ENCODE assay signal across 8 mouse cellular contexts in the genomic region with DNA sequence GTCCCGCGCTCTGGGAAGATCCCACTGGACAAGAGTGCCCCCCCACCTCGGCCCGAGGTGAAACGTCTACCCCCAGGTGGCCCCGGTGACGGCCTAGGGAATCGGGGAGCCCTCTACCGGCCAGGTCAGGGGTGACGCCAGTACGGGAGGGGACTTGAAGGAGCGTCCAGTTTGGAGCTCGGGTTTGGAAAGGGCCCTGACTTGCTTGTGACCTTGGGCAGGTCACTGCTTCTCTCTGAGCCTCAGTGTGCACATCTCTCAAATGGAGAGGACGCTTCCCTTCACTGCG. TPM values are rescaled to one million over a fixed set of nuclear protein-coding genes. Genes with fewer than 3 reads are reported as not detected.
A peak's percentile ranks its signal among the peaks of the same experiment; 100 is the strongest.
DNase-seq lines count a peak whose midpoint lies in the region; ATAC-seq and TF ChIP-seq lines count a peak whose summit lies in the region.

No protein-coding gene starts in this region.

- ATAC-seq in embryonic facial prominence, embryonic 13.5 days (ENCODE audit: insufficient number of reproducible peaks, insufficient read depth, low FRiP score, low TSS enrichment, low read depth): no peak
- no peak; the same call in 1 of the 2 replicates for ATAC-seq in intestine, postnatal 0 days

- TF ChIP-seq CTCF in gastrocnemius, adult 2 months (IDR thresholded peaks at IDR 0.05): peak; percentile 38; the same call in 1 of the 2 replicates
- TF ChIP-seq CTCF in intestine, postnatal 0 days (IDR thresholded peaks at IDR 0.05; ENCODE audit: low read depth): peak; percentile 67

- peak overlapping the region; percentile 98 for H3K4me2 ChIP-seq in embryonic facial prominence, embryonic 13.5 days
- H3K4me2 ChIP-seq in intestine, postnatal 0 days (replicated peaks; ENCODE audit: low read depth): peak overlapping the region; percentile 97

- no peaks in the 10 kb centered on the region for H3K36me3 ChIP-seq in ES-E14 (ENCODE audit: control insufficient read depth, insufficient read depth, low read length, poor library complexity, severe bottlenecking)
- no peaks in the 10 kb centered on the region for H3K36me3 ChIP-seq in embryonic facial prominence, embryonic 13.5 days
- no peaks in the 10 kb centered on the region for H3K36me3 ChIP-seq in intestine, postnatal 0 days (ENCODE audit: control insufficient read depth, insufficient read depth)

- intact Hi-C loops in gastrocnemius, adult 2 months (cut with DNase I): no loop called here

- H3K4me3 ChIP-seq in gastrocnemius, adult 2 months: peak overlapping the region; percentile 64
- H3K4me3 ChIP-seq in ES-E14 (ENCODE audit: insufficient read depth in 1 of 2, low read depth in 1 of 2, low read length in 2 of 2, poor library complexity in 1 of 2, severe bottlenecking in 1 of 2): peak overlapping the region; percentile 64 to 82
- H3K4me3 ChIP-seq in embryonic facial prominence, embryonic 13.5 days: peak overlapping the region; percentile 58
- peak overlapping the region; percentile 52 for H3K4me3 ChIP-seq in intestine, postnatal 0 days (ENCODE audit: low read depth, low read length)

- peaks cover 0 to 4% of the 10 kb centered on the region in 2 experiments; a peak in 2 of 4 replicates for H3K4me1 ChIP-seq in ES-E14 (ENCODE audit: control insufficient read depth in 2 of 2, insufficient read depth in 2 of 2, low read length in 2 of 2, poor library complexity in 1 of 2)
- peaks cover 12% of the 10 kb centered on the region for H3K4me1 ChIP-seq in embryonic facial prominence, embryonic 13.5 days
- H3K4me1 ChIP-seq in intestine, postnatal 0 days (replicated peaks; ENCODE audit: control insufficient read depth, insufficient read depth, low read length): no peaks in the 10 kb centered on the region; the same call in 1 of the 2 replicates

- H3K9ac ChIP-seq in ES-E14 (ENCODE audit: insufficient read depth, low read depth, low read length, poor library complexity, severe bottlenecking): peak overlapping the region; percentile 62; the same call in 1 of the 2 replicates
- H3K9ac ChIP-seq in embryonic facial prominence, embryonic 13.5 days: peak overlapping the region; percentile 73
- peak overlapping the region; percentile 51; the same call in 1 of the 2 replicates for H3K9ac ChIP-seq in intestine, postnatal 0 days (ENCODE audit: low read depth, low read length)

- no peak overlapping the region for H3K27ac ChIP-seq in gastrocnemius, adult 2 months
- H3K27ac ChIP-seq in ES-E14 (ENCODE audit: insufficient read depth, low read depth, low read length, poor library complexity, severe bottlenecking): no peak overlapping the region
- no peak overlapping the region for H3K27ac ChIP-seq in embryonic facial prominence, embryonic 13.5 days
- H3K27ac ChIP-seq in intestine, postnatal 0 days (ENCODE audit: low read depth, low read length): no peak overlapping the region

- H3K27me3 ChIP-seq in embryonic facial prominence, embryonic 13.5 days: peaks cover 61% of the 10 kb centered on the region
- peaks cover 8% of the 10 kb centered on the region; the same call in 1 of the 2 replicates for H3K27me3 ChIP-seq in intestine, postnatal 0 days (replicated peaks; ENCODE audit: control insufficient read depth, insufficient read depth, low read length)

- in situ Hi-C loops in ES-E14 (cut with MboI; ENCODE audit: low sequenced_read_pairs in 2 of 2, unreplicated experiment in 2 of 2): no loop called here

- DNase-seq in gastrocnemius, adult 2 months: peak; percentile 33
- no peak for DNase-seq in gastrocnemius, postnatal 25 days
- DNase-seq in ES-E14 (ENCODE audit: low read depth, low spot score): no peak
- DNase-seq in lung, postnatal 10 days: peak; percentile 40
- DNase-seq in thymus, postnatal 25 days: peak; percentile 27
- DNase-seq in Muller cell, postnatal 12 days (ENCODE audit: inconsistent ontology term): no peak

- H3K9me3 ChIP-seq in ES-E14 (ENCODE audit: control insufficient read depth, insufficient read depth, low read depth, low read length): no peaks in the 10 kb centered on the region
- H3K9me3 ChIP-seq in embryonic facial prominence, embryonic 13.5 days: no peaks in the 10 kb centered on the region
- no peaks in the 10 kb centered on the region for H3K9me3 ChIP-seq in intestine, postnatal 0 days (ENCODE audit: control insufficient read depth)

- WGBS in embryonic facial prominence, embryonic 13.5 days: 3% methylated on average over 15 of the region's 15 CpGs
- 4% methylated on average over 15 of the region's 15 CpGs for WGBS in intestine, postnatal 0 days

TF ChIP-seq in ES-E14, 5 proteins besides CTCF, POLR2A, EP300 and RAD21:
- TF ChIP-seq ZC3H11A (IDR thresholded peaks at IDR 0.05; ENCODE audit: borderline replicate concordance, low read depth, low read length) (no peak), ZNF384 (IDR thresholded peaks at IDR 0.05; ENCODE audit: low read depth, low read length) (no peak), CHD2 (IDR thresholded peaks at IDR 0.05; ENCODE audit: low read depth, low read length) (no peak), HCFC1 (IDR thresholded peaks at IDR 0.05; ENCODE audit: borderline replicate concordance, insufficient read depth, low read length) (no peak), MAFK (IDR thresholded peaks at IDR 0.05; ENCODE audit: insufficient read depth, low read depth, low read length) (no peak)

RNA-seq across cellular contexts. Expression of a gene that starts 1.6 kb away (rescaled TPM):
- total RNA-seq in gastrocnemius, adult 2 months (2021): not detected
- total RNA-seq in gastrocnemius, postnatal 25 days (2021): not detected
- total RNA-seq in ES-E14 (2012; rRNA removed): 0.32 and 1.5 TPM in 2 replicates
- polyA plus RNA-seq in embryonic facial prominence, embryonic 13.5 days (2015; fragmentation: Nextera tagmentation; extraction: Ambion mirVana): 0.52 and 0.56 TPM in 2 replicates
- polyA plus RNA-seq in intestine, postnatal 0 days (2015; fragmentation: Nextera tagmentation; extraction: Ambion mirVana): 0.16 and 0.37 TPM in 2 replicates

RNA-seq across cellular contexts. Expression of a gene that starts 37.1 kb away (rescaled TPM):
- total RNA-seq in gastrocnemius, adult 2 months (2021): under 1 TPM; 0.13 to 0.17 TPM
- under 1 TPM in 1 of 2 experiments, not detected in 1; 0.15 TPM for total RNA-seq in gastrocnemius, postnatal 25 days (2021)
- 0.89 and 1.0 TPM in 2 replicates for total RNA-seq in ES-E14 (2012; rRNA removed)
- polyA plus RNA-seq in embryonic facial prominence, embryonic 13.5 days (2015; fragmentation: Nextera tagmentation; extraction: Ambion mirVana): 0.35 TPM in 1 of 2 replicates, not detected in the other
- 0.50 and 0.59 TPM in 2 replicates for polyA plus RNA-seq in intestine, postnatal 0 days (2015; fragmentation: Nextera tagmentation; extraction: Ambion mirVana)

RNA-seq across cellular contexts. Expression of a gene that starts 44.6 kb away (rescaled TPM):
- total RNA-seq in gastrocnemius, adult 2 months (2021): 10 to 100 TPM; 10.8 to 16.0 TPM
- total RNA-seq in gastrocnemius, postnatal 25 days (2021): 10 to 100 TPM; 17.0 to 18.2 TPM
- total RNA-seq in ES-E14 (2012; rRNA removed): 34.6 and 41.0 TPM in 2 replicates
- 132 and 164 TPM in 2 replicates for polyA plus RNA-seq in embryonic facial prominence, embryonic 13.5 days (2015; fragmentation: Nextera tagmentation; extraction: Ambion mirVana)
- 82.9 and 100 TPM in 2 replicates for polyA plus RNA-seq in intestine, postnatal 0 days (2015; fragmentation: Nextera tagmentation; extraction: Ambion mirVana)

Comparison
In these comparisons a context has a peak if more than half of its experiments do, and no peak if none do; other contexts are left out.
1. DNase-seq: peak in gastrocnemius, adult 2 months (single experiment), lung, postnatal 10 days (single experiment) and thymus, postnatal 25 days (single experiment); none in gastrocnemius, postnatal 25 days (single experiment), ES-E14 (single experiment) and Muller cell, postnatal 12 days (single experiment).
2. Peak in every context shown above with its lines, with median percentiles within 50 percentile points of each other: H3K4me3 ChIP-seq and H3K9ac ChIP-seq.